Mouse (Mus musculus): ENCODE results near the gene Rnf126.

Gene Rnf126

DNA sequence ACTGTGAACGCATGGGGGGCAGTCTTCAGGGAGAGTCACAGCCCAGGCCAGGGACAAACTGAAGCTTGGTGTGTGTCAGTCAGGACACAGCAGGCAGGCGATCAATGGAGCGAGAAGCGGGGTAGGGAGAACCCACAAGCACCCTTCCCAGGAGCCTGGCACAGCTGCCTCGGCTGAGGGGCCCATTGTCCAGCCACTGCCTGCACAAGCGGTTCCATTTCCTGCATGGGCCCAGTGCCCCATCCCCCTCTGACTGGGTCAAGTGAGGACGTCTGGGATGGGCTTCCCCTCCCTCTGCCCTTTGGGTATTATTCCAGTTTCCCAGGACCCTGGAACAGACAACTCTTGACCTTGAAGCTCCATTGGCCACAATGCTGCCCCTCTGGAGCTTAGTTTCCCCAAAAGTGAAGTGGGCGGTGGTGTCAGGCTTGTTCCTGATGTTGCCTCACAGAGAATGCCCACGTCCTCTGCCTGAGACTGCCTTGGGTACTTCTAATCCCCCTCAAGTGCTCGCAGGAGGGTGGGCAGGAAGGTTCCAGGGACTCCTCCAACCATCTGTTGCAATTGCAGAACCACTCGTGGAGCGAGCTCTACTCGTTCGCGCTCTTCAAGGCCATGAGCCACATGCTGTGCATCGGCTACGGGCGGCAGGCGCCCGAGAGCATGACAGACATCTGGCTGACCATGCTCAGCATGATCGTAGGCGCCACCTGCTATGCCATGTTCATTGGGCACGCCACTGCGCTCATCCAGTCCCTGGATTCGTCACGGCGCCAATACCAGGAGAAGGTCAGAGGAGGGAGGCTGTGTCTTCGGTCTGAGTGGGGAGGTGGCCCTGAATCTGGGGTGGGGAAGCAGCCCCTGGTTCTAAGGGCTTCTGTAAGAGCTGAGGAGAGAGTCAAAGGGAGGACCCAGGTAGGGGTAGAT lies 38.2 kb downstream of the Rnf126 start:
- no peak for DNase-seq (ENCODE audit: low spot score)

GRCm38 (mm10) chr10:79726090-79726489 lies 40.7 kb downstream of the Rnf126 start:
- DNase-seq (ENCODE audit: low spot score), result no peak

GRCm38 (mm10) chr10:79723692-79724091 lies 43.1 kb downstream of the Rnf126 start:
- no peak for DNase-seq (ENCODE audit: low spot score)

DNA sequence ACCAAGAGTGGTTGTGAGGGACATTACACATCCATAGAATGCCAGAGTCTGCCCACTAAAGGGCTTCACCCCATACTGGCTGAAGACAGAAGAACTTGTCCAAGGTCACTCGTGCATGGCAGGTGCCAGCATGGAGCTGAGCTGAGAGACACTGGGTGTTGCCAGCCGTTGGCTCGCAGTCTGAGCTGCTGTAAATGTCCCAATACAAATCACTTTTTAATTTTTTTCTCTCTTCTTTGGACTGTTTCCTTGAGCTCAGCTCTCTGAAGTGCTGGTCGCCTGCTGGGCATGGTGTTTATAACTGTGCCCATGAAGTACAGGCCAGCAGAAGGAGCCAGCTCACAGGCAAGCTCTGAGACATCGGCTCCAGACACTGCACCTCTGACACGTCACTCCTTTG lies 43.7 kb downstream of the Rnf126 start:
- DNase-seq (ENCODE audit: low spot score), result no peak

DNA sequence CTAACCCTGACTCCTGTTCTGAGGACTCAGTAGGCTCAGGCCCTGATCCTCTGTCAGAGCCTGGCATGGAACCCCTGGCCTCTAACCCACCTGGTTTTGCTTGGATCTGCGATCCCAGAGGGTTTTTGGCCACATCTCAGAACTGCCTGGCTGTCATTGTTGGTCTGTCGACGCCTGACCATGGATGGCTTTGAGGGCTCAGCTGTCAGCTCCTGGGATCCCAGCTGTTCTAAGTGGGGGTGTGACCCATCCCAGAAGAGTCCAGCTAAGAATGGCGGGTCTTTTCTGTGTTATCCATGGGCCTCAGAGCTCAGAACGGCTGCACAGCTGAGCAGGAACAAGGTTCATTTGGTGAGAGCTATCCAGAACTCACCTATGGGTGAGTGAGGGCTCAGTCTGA lies 45.7 kb downstream of the Rnf126 start:
- DNase-seq (ENCODE audit: low spot score), result no peak

DNA sequence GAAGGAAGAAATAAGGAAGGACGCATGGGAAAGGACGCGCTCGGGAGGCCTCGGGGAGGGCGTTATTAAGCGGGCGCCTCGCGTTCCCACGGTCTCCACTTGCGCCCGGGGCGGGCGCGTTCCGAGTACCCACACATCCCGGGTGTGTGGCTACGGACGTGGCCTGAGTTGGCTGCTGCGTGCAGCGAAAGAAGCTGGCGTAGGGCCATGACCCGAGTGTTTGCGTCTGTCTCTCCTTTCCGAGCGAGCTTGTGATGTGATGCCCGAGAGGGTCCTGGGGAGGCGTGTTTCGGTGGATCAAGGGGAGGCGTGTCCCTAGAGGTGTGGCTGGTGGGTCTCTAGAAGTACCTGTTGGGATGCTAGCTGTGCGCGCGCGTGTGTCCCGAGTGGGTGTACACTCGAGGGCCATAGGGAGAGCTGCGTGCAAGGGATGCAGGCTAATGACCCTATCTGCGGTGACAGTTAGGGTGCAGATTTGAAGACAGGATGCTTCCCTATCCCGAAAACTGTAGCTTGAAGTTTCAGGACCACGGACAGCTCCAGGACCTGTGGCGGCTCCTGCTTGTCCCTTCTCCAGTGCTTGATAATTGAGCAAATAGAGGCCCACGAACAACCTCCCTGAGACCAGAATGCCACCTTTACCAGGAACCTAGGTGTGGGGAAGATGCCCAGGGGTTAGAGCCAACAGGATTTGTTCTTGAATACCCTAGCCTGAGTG lies 49.0 kb downstream of the Rnf126 start:
- peak; percentile 91 for DNase-seq (ENCODE audit: low spot score)

GRCm38 (mm10) chr10:79716988-79717355 lies 49.8 kb downstream of the Rnf126 start:
- DNase-seq (ENCODE audit: low spot score), result no peak

DNA sequence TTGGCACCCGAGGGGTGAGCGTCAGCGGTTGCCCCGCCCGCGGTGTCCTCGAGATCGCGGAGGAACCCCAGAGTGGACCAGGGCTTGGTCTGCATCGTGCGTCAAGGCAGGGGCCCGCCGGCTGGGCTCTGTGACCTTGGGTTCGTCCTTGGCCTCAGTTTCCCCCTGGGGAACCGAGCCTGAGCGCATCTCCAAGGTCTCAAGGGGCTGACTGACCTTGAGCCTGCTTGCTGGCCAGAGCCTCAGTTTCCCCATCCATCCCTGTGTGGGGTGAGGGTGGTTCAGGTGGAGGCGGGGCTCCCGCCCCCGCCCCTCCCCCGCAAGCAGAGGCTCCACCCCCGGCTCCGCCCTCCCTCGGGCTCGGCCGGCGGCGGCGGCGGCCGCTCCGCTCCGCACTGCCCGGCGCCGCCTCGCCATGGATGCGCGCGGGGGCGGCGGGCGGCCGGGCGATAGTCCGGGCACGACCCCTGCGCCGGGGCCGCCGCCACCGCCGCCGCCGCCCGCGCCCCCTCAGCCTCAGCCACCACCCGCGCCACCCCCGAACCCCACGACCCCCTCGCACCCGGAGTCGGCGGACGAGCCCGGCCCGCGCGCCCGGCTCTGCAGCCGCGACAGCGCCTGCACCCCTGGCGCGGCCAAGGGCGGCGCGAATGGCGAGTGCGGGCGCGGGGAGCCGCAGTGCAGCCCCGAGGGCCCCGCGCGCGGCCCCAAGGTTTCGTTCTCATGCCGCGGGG lies 50.3 kb downstream of the Rnf126 start, which contains the start of gene Hcn2:
Gene Hcn2 (plus strand): TSS at position 381 of the 734 bp plus-strand sequence.
- DNase-seq (ENCODE audit: low spot score), result no peak

- no peak for DNase-seq (ENCODE audit: low spot score)
These were observed 51.8 kb downstream of the Rnf126 start for GRCm38 (mm10) chr10:79714996-79715395.

- no peak for DNase-seq (ENCODE audit: low spot score)
These were observed 53.6 kb downstream of the Rnf126 start for GRCm38 (mm10) chr10:79713163-79713562.

DNA sequence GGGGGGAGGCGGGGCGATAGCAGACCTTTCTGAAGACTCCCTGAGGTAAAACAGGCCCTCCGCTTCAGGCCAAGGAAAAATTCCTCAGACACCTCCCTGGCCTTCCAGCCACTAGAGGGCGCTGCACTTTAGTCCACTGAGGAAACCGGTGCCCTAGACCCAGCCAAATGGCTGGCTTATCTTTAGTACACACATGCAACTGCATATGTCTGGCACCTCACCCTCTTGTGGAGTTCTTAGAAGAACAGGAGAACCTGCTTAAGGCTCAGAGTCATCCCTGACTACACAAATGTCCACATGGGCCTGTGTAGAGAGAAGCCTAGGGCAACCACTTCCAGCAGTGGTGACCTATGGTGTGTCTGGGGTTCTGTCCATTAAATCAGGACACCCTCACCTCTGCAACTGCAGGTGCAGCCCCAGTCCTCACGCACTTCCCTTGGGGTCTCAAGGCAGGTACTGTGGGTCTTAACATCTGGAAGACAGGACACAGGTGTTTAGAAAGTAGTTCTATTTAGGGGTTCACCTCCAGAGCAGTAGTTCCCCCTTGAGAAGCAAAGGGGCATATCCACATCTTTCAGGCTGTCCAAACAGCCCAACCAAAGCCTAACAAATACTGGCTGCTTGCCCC lies 54.1 kb downstream of the Rnf126 start:
- DNase-seq (ENCODE audit: low spot score), result peak; percentile 88

GRCm38 (mm10) chr10:79712029-79712428 lies 54.7 kb downstream of the Rnf126 start:
- peak; percentile 53 for DNase-seq (ENCODE audit: low spot score)

GRCm38 (mm10) chr10:79709307-79709706 lies 57.4 kb downstream of the Rnf126 start:
- DNase-seq (ENCODE audit: low spot score), result no peak

- DNase-seq (ENCODE audit: low spot score), result no peak
These were observed 58.1 kb downstream of the Rnf126 start for GRCm38 (mm10) chr10:79708668-79709067.

All from embryo, embryonic 10.5 days (tissue).